Mouse (Mus musculus): ENCODE measurements around the gene Bod1. TPM values are rescaled to one million over a fixed set of nuclear protein-coding genes. Genes with fewer than 3 reads are reported as not detected.

The Bod1 gene
- 100 to 1,000 TPM in 1 of 2 experiments, 10 to 100 TPM in 1; 97.1 to 101 TPM for total RNA-seq (2021)
- long read RNA-seq, experiment 1, transcript Bod1-202 (3 exons, 799 nt): minor isoform, 5 of 91 reads
- long read RNA-seq, experiment 1, transcript Bod1-201 (4 exons, 1,394 nt): major isoform, 64 of 91 reads
- long read RNA-seq, experiment 1, partial matches to known transcripts: 2 of 91 reads
- long read RNA-seq, experiment 1, other reads (novel, unspliced or antisense): 20 of 91 reads
- long read RNA-seq, experiment 2, transcript Bod1-202 (3 exons, 799 nt): minor isoform, 7 of 163 reads
- long read RNA-seq, experiment 2, transcript Bod1-201 (4 exons, 1,394 nt): major isoform, 127 of 163 reads
- long read RNA-seq, experiment 2, partial matches to known transcripts: 2 of 163 reads
- long read RNA-seq, experiment 2, other reads (novel, unspliced or antisense): 27 of 163 reads

- Histone ChIP-seq H3K4me3 (peak within 1 kb of the TSS; percentile 86), H3K27ac (peak within 1 kb of the TSS; percentile 89)
- DNase-seq (ENCODE audit: low spot score in 2 of 2): peak; percentile 95 to 97
- TF ChIP-seq CTCF (conservative IDR thresholded peaks at IDR 0.05): no peak
Measured at GRCm38 (mm10) chr11:31671354-31672169, at the start of gene Bod1. Gene Bod1, minus strand, starts transcription at chr11:31671885.

GRCm38 (mm10) chr11:31719090-31719489, 47.4 kb upstream of the Bod1 start:
- no peak for DNase-seq (ENCODE audit: low spot score in 2 of 2)
- Histone ChIP-seq H3K4me3 (no peak overlapping the region), H3K27ac (no peak overlapping the region)
- TF ChIP-seq CTCF (conservative IDR thresholded peaks at IDR 0.05): no peak

- no peak for DNase-seq (ENCODE audit: low spot score in 2 of 2)
- no peak overlapping the region for H3K4me3 ChIP-seq
- no peak for TF ChIP-seq CTCF (conservative IDR thresholded peaks at IDR 0.05)
- H3K27ac ChIP-seq: peak overlapping the region; percentile 7; the same call in 1 of the 2 replicates
Measured at GRCm38 (mm10) chr11:31717926-31718735, 46.4 kb upstream of the Bod1 start.

- peak; percentile 49 for TF ChIP-seq CTCF (conservative IDR thresholded peaks at IDR 0.05)
- DNase-seq (ENCODE audit: low spot score in 2 of 2): peak; percentile 59 to 77
- Histone ChIP-seq H3K27ac (peak overlapping the region; percentile 95), H3K4me3 (no peak overlapping the region)
Measured at GRCm38 (mm10) chr11:31713641-31714121, 42.0 kb upstream of the Bod1 start.

GRCm38 (mm10) chr11:31713116-31713515, 41.4 kb upstream of the Bod1 start:
- DNase-seq (ENCODE audit: low spot score in 2 of 2): peak in 1 of 2 experiments; percentile 34

GRCm38 (mm10) chr11:31707771-31708170, 36.1 kb upstream of the Bod1 start:
- no peak overlapping the region for H3K27ac ChIP-seq
- no peak overlapping the region for H3K4me3 ChIP-seq
- DNase-seq (ENCODE audit: low spot score in 2 of 2): no peak
- TF ChIP-seq CTCF (conservative IDR thresholded peaks at IDR 0.05): no peak

More at GRCm38 (mm10) chr11:31713116-31713515, 41.4 kb upstream of the Bod1 start:
- no peak overlapping the region; the same call in 1 of the 2 replicates for H3K4me3 ChIP-seq
- peak overlapping the region; percentile 95 for H3K27ac ChIP-seq
- TF ChIP-seq CTCF (conservative IDR thresholded peaks at IDR 0.05): no peak

- TF ChIP-seq CTCF (conservative IDR thresholded peaks at IDR 0.05): no peak
- peak overlapping the region; percentile 80 for H3K27ac ChIP-seq
- no peak overlapping the region; the same call in 1 of the 2 replicates for H3K4me3 ChIP-seq
- peak; percentile 46 to 67 for DNase-seq (ENCODE audit: low spot score in 2 of 2)
Measured at GRCm38 (mm10) chr11:31703173-31703572, 31.5 kb upstream of the Bod1 start.

- no peak overlapping the region for H3K4me3 ChIP-seq
- no peak for TF ChIP-seq CTCF (conservative IDR thresholded peaks at IDR 0.05)
- DNase-seq (ENCODE audit: low spot score in 2 of 2): no peak
- no peak overlapping the region for H3K27ac ChIP-seq
Measured at GRCm38 (mm10) chr11:31701901-31702300, 30.2 kb upstream of the Bod1 start.

GRCm38 (mm10) chr11:31699502-31699901, 27.8 kb upstream of the Bod1 start:
- no peak for TF ChIP-seq CTCF (conservative IDR thresholded peaks at IDR 0.05)
- Histone ChIP-seq H3K27ac (no peak overlapping the region), H3K4me3 (no peak overlapping the region)
- no peak for DNase-seq (ENCODE audit: low spot score in 2 of 2)

- no peak for TF ChIP-seq CTCF (conservative IDR thresholded peaks at IDR 0.05)
- H3K27ac ChIP-seq: peak overlapping the region; percentile 98
- H3K4me3 ChIP-seq: peak overlapping the region; percentile 45
- DNase-seq (ENCODE audit: low spot score in 2 of 2): peak; percentile 80 to 91
Measured at GRCm38 (mm10) chr11:31694801-31695200, 23.1 kb upstream of the Bod1 start.

GRCm38 (mm10) chr11:31694109-31694508, 22.4 kb upstream of the Bod1 start:
- Histone ChIP-seq H3K27ac (peak overlapping the region; percentile 98), H3K4me3 (no peak overlapping the region)
- peak; percentile 74 for TF ChIP-seq CTCF (conservative IDR thresholded peaks at IDR 0.05)
- no peak for DNase-seq (ENCODE audit: low spot score in 2 of 2)

- TF ChIP-seq CTCF (conservative IDR thresholded peaks at IDR 0.05): no peak
- H3K27ac ChIP-seq: peak overlapping the region; percentile 46; the same call in 1 of the 2 replicates
- no peak overlapping the region for H3K4me3 ChIP-seq
- DNase-seq (ENCODE audit: low spot score in 2 of 2): no peak
Measured at GRCm38 (mm10) chr11:31693322-31693721, 21.6 kb upstream of the Bod1 start.

All from layer of hippocampus, adult 2 months (tissue).